Mouse (Mus musculus): ENCODE measurements around the gene Slc30a10. TPM values are rescaled to one million over a fixed set of nuclear protein-coding genes. Genes with fewer than 3 reads are reported as not detected.

Slc30a10 gene
- polyA plus RNA-seq, 1 experiment from 2014 or later, result 0.29 TPM

DNA sequence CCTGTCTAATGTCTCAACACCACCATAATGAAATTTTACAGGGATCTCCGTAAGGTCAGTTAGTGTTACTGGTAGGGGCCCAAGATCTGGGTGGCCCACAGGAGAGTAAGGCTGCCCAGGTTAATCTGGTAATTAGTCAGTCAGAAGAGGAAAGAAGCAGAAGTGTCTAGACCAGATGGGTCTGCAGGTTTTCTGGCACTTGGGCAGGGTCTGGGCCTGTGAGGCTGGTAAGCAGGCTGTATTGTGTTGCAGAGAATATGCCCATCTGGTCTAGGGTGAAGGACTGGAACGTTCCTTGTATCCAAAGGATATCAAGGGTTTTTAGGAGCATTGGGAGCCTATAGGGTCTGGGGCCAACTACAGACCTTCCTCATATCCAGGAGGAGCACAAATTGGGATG lies 36.0 kb downstream of the Slc30a10 start:
- Histone ChIP-seq H3K4me3 (replicated peaks) (no peak overlapping the region), H3K27ac (replicated peaks) (no peak overlapping the region), H3K4me2 (replicated peaks) (no peak overlapping the region), H3K9ac (no peak overlapping the region), H3K9me3 (replicated peaks) (no peaks in the 10 kb centered on the region), H3K27me3 (no peaks in the 10 kb centered on the region), H3K36me3 (no peaks in the 10 kb centered on the region), H3K4me1 (no peaks in the 10 kb centered on the region)
- ATAC-seq (ENCODE audit: insufficient number of reproducible peaks, low FRiP score, low TSS enrichment, low read depth), result no peak
- WGBS, result 92% methylated on average over 2 of the region's 2 CpGs

DNA sequence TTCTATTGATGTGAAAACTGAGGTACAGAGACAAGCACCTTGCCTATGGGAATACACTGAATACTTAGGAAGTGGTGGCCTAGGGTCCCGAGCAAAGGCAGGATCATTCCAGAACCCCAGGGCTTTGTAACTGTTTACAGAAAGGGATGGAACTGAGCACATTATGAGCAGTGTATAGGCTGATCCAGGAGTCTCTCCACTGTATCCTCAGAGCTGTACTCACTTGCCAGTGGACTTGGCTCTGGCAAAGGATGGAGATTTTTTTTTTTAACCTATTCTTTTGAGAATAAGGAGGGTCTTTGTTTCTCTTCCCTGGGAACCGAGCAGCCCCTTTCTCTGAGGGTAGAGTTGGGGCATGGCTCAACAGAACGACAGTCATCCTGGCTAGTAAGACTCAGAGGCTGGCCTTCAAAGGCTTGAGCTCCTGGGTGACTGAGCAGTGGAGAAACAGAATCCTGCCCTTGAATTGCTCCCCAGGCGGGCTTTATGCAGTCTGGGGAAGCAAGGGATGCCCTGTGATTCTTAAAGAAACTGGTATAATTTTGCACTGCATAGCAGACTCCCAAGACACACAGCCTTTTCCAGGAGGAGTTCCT lies 38.9 kb downstream of the Slc30a10 start:
- no peaks in the 10 kb centered on the region for H3K27me3 ChIP-seq
- H3K36me3 ChIP-seq, result no peaks in the 10 kb centered on the region
- no peak overlapping the region for H3K9ac ChIP-seq
- WGBS, result 36% methylated on average over 4 of the region's 4 CpGs
- H3K4me1 ChIP-seq, result no peaks in the 10 kb centered on the region
- no peak overlapping the region for H3K27ac ChIP-seq (replicated peaks)
- no peaks in the 10 kb centered on the region for H3K9me3 ChIP-seq (replicated peaks)
- no peak overlapping the region for H3K4me3 ChIP-seq (replicated peaks)
- no peak for ATAC-seq (ENCODE audit: insufficient number of reproducible peaks, low FRiP score, low TSS enrichment, low read depth)
- no peak overlapping the region for H3K4me2 ChIP-seq (replicated peaks)

DNA sequence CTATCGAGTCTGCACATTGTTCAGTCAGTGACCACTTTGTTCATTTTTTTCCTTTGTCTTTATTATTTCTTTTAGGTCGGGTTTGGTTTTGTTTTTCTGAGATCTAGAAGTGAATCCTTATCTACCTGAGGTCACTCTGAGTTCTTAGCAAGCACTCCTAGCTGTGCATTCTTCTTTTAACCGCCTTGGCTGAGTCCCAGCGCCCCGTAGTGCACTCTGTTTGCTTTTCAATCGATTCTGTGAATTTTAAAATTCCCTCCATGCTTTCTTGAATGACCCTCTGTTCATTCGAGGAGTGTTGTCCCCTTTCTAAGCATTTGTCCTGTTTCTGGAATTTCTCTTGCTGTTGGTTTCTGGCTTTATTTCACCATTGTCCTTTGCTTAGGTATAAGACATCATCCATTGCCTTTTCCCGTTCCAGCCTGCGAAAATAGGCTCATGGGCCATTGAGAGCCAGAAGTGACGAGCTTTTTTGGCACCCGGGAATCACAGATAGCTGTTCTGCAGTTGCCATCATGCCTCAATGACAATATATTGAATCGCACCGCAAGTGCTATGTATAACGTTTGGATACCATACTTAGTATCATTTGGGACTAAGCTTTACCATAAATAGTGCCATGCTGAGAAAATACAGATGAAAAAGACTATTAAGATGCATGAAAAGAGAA lies 42.3 kb downstream of the Slc30a10 start:
- H3K9me3 ChIP-seq (replicated peaks), result no peaks in the 10 kb centered on the region
- H3K9ac ChIP-seq, result no peak overlapping the region
- no peak overlapping the region for H3K27ac ChIP-seq (replicated peaks)
- ATAC-seq (ENCODE audit: insufficient number of reproducible peaks, low FRiP score, low TSS enrichment, low read depth), result no peak
- H3K4me2 ChIP-seq (replicated peaks), result no peak overlapping the region
- 76% methylated on average over 14 of the region's 14 CpGs for WGBS
- H3K36me3 ChIP-seq, result no peaks in the 10 kb centered on the region
- H3K4me3 ChIP-seq (replicated peaks), result no peak overlapping the region
- H3K4me1 ChIP-seq, result no peaks in the 10 kb centered on the region
- no peaks in the 10 kb centered on the region for H3K27me3 ChIP-seq

DNA sequence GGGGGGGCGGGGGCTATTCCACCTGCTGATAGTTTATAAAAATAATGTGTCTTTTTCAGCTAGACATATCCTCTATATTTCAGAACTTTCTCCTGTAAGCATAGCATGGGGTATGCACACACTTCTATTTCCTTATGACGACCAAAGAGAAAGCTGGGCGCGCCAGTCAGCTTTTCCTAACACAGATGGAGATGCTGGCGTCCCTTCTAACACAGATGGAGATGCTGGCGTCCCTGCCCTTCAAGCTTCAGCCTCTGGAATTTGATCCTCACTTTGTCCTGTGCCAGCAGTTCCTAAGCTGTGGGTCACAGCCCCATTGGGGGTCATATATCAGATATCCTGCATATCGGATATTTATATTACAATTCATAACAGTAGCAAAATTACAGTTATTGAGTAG lies 46.0 kb downstream of the Slc30a10 start:
- no peaks in the 10 kb centered on the region for H3K36me3 ChIP-seq
- WGBS, result 57% methylated on average over 7 of the region's 7 CpGs

DNA sequence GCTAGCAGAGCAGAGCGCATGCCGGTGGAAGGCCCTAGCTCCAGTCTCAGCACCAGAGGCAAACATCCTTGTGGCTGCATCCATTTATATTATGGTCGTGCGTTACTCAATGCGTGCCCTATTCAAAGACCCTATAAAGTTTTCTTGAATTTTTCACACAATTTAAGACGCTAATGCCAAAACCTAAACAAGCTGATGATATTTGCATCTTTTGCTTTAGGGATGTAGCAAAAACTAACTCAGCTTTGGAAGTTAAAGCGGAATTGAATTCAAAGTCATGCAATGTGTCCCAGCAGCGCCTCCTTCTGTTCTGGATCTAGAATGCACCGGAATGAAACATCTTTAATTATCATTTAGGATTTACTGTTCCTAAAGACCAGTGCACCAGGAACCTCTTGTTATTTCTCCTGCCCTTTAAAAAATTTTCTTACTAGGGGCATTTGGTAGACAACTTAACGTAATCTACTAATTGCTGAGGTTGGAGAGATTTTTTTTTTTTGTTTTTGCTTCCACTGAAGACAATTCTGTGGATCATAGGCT lies 47.2 kb downstream of the Slc30a10 start:
- Histone ChIP-seq H3K27me3 (no peaks in the 10 kb centered on the region), H3K9me3 (replicated peaks) (no peaks in the 10 kb centered on the region), H3K9ac (no peak overlapping the region), H3K27ac (replicated peaks) (no peak overlapping the region), H3K36me3 (no peaks in the 10 kb centered on the region), H3K4me3 (replicated peaks) (no peak overlapping the region), H3K4me1 (no peaks in the 10 kb centered on the region), H3K4me2 (replicated peaks) (no peak overlapping the region)
- 33% methylated on average over 10 of the region's 10 CpGs for WGBS
- ATAC-seq (ENCODE audit: insufficient number of reproducible peaks, low FRiP score, low TSS enrichment, low read depth), result no peak

More for the DNA sequence above, 46.0 kb downstream of the Slc30a10 start:
- ATAC-seq (ENCODE audit: insufficient number of reproducible peaks, low FRiP score, low TSS enrichment, low read depth), result no peak
- Histone ChIP-seq H3K27me3 (no peaks in the 10 kb centered on the region), H3K4me1 (no peaks in the 10 kb centered on the region), H3K9me3 (replicated peaks) (no peaks in the 10 kb centered on the region), H3K9ac (no peak overlapping the region), H3K27ac (replicated peaks) (no peak overlapping the region), H3K4me2 (replicated peaks) (no peak overlapping the region), H3K4me3 (replicated peaks) (no peak overlapping the region)

DNA sequence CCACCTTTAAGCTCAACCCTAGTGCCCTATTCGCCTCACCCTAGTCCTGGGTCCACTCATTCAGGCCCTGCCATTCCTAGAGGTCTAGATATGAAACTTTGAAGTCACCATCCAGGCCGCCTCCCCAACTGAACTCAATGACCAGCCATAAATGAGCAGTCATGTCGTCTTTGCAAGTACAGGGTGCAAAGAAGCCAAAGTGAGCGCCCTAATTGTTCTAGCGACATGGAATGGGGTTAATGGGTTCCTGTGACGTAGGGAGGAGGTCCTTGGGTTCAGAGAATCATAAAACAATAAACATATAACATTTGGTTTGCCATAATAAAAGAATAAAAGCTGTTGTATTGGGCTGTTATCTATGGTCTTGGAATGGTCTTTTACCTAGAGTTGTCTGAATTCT lies 47.9 kb downstream of the Slc30a10 start:
- 60% methylated on average over 6 of the region's 6 CpGs for WGBS
- H3K27me3 ChIP-seq, result no peaks in the 10 kb centered on the region
- H3K9me3 ChIP-seq (replicated peaks), result no peaks in the 10 kb centered on the region
- H3K4me3 ChIP-seq (replicated peaks), result no peak overlapping the region
- H3K4me2 ChIP-seq (replicated peaks), result no peak overlapping the region
- H3K9ac ChIP-seq, result no peak overlapping the region
- H3K27ac ChIP-seq (replicated peaks), result no peak overlapping the region
- ATAC-seq (ENCODE audit: insufficient number of reproducible peaks, low FRiP score, low TSS enrichment, low read depth), result no peak
- no peaks in the 10 kb centered on the region for H3K4me1 ChIP-seq
- no peaks in the 10 kb centered on the region for H3K36me3 ChIP-seq

DNA sequence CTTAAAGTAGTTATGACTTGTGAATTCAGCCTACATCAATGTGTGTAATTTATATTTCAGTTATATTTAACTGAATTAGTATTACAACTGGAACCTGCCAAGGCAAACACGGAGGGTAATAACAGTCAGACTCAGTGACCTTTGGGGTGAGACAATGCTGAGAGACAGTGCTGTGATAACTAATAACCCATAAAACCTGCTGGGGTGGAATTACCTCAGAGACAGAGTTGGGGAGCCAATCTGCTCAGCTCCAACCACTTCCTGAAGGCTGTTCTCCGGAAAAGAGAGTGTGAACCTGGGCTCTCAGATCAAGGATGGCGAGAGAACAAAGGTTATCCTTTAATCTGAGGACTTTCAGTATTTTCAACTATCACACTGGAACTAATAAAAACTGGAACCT lies 54.4 kb downstream of the Slc30a10 start:
- H3K9me3 ChIP-seq (replicated peaks), result no peaks in the 10 kb centered on the region
- no peak overlapping the region for H3K4me3 ChIP-seq (replicated peaks)
- no peak for ATAC-seq (ENCODE audit: insufficient number of reproducible peaks, low FRiP score, low TSS enrichment, low read depth)
- H3K9ac ChIP-seq, result no peak overlapping the region
- WGBS, result 65% methylated on average over 3 of the region's 3 CpGs
- H3K4me1 ChIP-seq, result no peaks in the 10 kb centered on the region
- H3K4me2 ChIP-seq (replicated peaks), result no peak overlapping the region
- no peaks in the 10 kb centered on the region for H3K27me3 ChIP-seq
- no peak overlapping the region for H3K27ac ChIP-seq (replicated peaks)
- H3K36me3 ChIP-seq, result no peaks in the 10 kb centered on the region

DNA sequence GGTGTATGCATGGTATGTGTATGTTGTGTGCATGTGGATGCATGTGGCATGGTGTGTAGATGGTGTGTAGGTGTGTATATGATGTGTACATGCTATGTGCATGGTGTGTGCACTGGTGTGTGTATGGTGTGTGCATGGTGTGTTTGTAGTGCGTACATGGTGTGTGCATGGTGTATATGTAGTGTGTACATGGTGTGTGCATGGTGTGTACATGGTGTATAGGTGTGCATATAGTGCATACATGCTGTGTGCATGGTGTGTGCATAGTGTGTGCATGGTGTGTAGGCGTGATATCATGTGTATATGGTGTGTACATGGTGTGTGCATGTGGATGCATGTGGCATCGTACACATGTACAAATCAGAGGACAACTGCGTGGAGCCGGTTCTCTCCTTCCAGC lies 56.7 kb downstream of the Slc30a10 start:
- no peak for ATAC-seq (ENCODE audit: insufficient number of reproducible peaks, low FRiP score, low TSS enrichment, low read depth)
- 91% methylated on average over 5 of the region's 5 CpGs for WGBS

DNA sequence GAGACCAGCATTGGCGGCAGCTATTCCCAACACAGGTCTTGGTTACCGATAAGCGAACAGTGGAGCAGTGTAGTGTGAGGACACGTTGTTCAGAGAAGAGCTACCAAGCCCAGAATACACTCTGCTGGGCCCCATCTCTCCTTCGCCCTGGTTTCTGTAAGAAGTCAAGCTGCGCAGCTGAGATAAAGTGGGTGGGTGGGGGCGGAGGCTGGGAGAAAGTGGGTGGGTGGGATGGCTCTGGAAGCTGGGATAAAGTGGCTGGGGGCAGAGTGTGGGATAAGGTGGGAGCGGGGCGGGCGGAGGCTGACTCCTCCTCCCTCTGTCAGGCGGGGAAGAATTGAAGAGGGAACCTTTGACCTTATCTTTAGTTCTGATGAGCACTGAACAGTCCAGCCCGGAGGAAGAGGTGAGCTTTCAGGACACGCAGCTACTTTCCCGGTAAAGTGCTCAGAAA lies 60.9 kb downstream of the Slc30a10 start:
- Histone ChIP-seq H3K36me3 (no peaks in the 10 kb centered on the region), H3K9ac (no peak overlapping the region), H3K27ac (replicated peaks) (no peak overlapping the region), H3K4me3 (replicated peaks) (no peak overlapping the region), H3K4me1 (no peaks in the 10 kb centered on the region), H3K4me2 (replicated peaks) (no peak overlapping the region), H3K27me3 (no peaks in the 10 kb centered on the region), H3K9me3 (replicated peaks) (no peaks in the 10 kb centered on the region)
- 65% methylated on average over 14 of the region's 14 CpGs for WGBS
- ATAC-seq (ENCODE audit: insufficient number of reproducible peaks, low FRiP score, low TSS enrichment, low read depth), result no peak

More for the DNA sequence above, 56.7 kb downstream of the Slc30a10 start:
- Histone ChIP-seq H3K27me3 (no peaks in the 10 kb centered on the region), H3K4me2 (replicated peaks) (no peak overlapping the region), H3K4me3 (replicated peaks) (no peak overlapping the region), H3K9ac (no peak overlapping the region), H3K4me1 (no peaks in the 10 kb centered on the region), H3K36me3 (no peaks in the 10 kb centered on the region), H3K9me3 (replicated peaks) (no peaks in the 10 kb centered on the region), H3K27ac (replicated peaks) (no peak overlapping the region)

DNA sequence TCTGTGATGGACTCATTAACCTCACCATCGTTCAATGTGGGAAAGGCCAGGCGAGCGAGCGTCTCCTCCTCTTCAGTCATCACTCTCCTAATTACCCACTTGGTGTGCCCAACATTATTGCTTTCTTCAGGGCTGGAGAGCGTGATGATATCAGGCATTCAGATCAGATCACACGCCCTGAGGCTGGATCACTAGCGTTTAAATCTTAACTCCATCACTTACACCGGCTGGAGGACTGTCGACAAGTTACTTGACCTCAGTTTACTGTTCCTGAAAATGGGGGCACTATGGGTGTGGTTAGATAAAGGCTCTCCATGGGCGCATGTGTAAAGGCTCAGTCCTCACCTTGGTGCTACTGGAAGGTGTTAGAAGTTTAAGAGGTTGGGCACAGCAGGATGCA lies 61.4 kb downstream of the Slc30a10 start:
- H3K4me1 ChIP-seq, result no peaks in the 10 kb centered on the region
- no peak overlapping the region for H3K9ac ChIP-seq
- H3K4me2 ChIP-seq (replicated peaks), result no peak overlapping the region
- no peaks in the 10 kb centered on the region for H3K27me3 ChIP-seq
- no peak overlapping the region for H3K4me3 ChIP-seq (replicated peaks)
- no peak overlapping the region for H3K27ac ChIP-seq (replicated peaks)
- no peaks in the 10 kb centered on the region for H3K9me3 ChIP-seq (replicated peaks)
- no peak for ATAC-seq (ENCODE audit: insufficient number of reproducible peaks, low FRiP score, low TSS enrichment, low read depth)
- WGBS, result 63% methylated on average over 10 of the region's 10 CpGs
- H3K36me3 ChIP-seq, result no peaks in the 10 kb centered on the region

DNA sequence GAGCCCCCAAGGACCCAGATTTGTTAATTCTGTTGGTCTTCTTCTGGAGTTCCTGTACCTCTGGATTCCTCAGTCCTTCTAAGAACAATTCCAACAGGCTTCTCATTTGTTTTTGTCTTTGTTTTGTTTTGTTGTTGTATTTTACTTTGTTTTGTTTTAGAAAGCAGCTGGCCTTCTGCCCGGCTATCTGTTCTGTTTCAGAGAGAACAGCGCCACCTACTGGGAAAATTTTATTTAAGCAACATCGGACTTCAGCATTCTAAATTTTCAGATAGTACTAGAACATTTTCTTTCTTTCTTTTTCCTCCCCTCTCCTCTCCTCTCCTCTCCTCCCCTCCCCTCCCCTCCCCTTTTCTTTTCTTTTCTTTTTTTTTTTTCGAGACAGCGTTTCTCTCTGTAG lies 62.9 kb downstream of the Slc30a10 start:
- Histone ChIP-seq H3K4me3 (replicated peaks) (no peak overlapping the region), H3K9me3 (replicated peaks) (no peaks in the 10 kb centered on the region), H3K9ac (no peak overlapping the region), H3K27ac (replicated peaks) (no peak overlapping the region), H3K4me1 (no peaks in the 10 kb centered on the region), H3K36me3 (no peaks in the 10 kb centered on the region), H3K4me2 (replicated peaks) (no peak overlapping the region), H3K27me3 (no peaks in the 10 kb centered on the region)
- 4% methylated on average over 3 of the region's 5 CpGs for WGBS
- ATAC-seq (ENCODE audit: insufficient number of reproducible peaks, low FRiP score, low TSS enrichment, low read depth), result no peak

Measured in embryonic facial prominence, embryonic 15.5 days (tissue).